Mouse (Mus musculus): ENCODE measurements around the gene Art1. TPM values are rescaled to one million over a fixed set of nuclear protein-coding genes. Genes with fewer than 3 reads are reported as not detected.

Gene Art1
- 0.07 TPM in 1 of 2 replicates, not detected in the other for polyA plus RNA-seq (2012; rRNA removed)

DNA sequence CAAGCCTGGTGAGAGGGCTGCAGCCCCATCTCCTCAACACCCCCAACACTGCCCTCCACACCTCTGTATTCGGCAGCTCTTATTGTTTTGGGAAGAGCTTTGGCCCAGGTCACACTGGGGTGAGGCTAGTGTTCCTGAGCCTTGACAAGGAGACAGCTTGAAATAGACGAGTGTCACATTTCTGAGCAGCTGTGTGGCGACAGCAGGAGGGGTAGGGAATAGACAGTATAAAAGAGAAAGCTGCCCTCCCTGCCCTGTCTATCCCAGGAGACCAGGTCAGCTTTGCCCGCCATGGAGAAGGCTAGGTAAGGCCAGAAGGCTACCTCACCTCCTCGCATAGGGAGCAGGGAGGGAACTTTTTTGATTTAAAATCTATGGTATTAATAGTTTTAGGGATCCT, at the start of gene Art1:
Art1 (plus strand) TSS at position 257 of the 400 bp plus-strand sequence.

DNA sequence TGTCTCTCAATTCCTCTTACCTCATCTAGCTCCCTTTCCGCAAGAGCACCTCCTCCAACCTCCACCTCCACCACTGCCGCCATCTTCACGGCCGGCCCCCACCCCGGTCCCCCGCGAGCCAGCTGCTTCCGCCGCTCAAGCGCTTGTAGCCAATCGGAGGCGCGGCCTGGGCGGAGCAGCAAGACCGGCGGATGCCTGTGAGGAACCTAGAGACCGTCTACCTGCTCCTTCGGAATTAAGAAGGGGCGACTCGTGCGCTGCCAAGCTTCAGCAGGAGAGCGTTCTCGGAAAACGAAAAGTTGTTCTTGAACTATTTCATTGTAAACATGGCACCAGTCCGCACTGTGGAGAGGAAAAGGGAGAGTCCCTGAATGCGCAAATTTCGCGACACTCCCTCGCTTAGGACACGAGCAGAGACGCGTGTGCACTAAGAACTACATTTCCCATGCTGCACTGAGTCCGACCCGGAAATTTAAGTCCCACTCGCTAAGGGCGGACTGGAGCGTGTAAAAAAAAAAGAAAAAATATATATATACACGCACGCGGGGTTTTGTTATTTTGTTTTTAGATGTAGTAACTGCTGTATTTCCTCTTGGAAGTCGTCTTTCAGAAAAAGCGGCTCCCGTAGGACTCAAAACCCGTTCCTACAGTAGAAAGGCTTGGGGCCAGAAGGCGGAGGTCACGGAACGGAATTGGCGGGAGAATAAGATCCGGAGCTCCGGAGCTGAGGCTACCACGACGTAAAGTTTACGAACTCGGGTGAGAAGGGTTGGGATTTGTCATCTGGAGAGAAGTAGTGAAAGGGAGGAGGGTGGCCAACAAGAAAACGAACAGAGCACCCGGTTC, 36.3 kb upstream of the Art1 start, which contains the start of the genes Rnf121, Xndc1 and Xntrpc:
Rnf121 (minus strand) TSS at position 424 of the 846 bp plus-strand sequence.
Xndc1 (plus strand) TSS at position 466 of the 846 bp plus-strand sequence.
Xntrpc (plus strand) TSS at position 668 of the 846 bp plus-strand sequence.

DNA sequence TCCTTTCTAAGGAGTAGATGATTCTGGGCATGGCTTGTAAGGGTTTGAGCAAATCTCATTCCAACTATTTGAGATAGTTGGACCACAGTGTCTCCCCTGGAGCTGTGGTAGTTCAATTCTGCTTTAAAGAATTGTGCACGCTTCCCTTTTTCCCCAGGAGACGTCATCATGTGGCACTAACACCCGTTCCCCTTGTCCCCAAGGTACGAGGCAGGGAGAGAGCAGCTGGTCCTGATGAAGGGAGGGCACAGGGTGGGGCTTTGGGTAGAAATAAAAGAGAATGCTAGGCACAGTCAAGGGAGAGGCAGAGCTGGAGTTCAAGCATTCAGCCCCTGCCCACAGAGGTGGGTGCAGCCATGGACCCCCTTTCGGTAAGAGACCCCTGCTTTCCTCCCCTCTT, 18.7 kb upstream of the Art1 start, which contains the start of gene Trpc2:
Trpc2 (plus strand) TSS at position 301 of the 400 bp plus-strand sequence.

DNA sequence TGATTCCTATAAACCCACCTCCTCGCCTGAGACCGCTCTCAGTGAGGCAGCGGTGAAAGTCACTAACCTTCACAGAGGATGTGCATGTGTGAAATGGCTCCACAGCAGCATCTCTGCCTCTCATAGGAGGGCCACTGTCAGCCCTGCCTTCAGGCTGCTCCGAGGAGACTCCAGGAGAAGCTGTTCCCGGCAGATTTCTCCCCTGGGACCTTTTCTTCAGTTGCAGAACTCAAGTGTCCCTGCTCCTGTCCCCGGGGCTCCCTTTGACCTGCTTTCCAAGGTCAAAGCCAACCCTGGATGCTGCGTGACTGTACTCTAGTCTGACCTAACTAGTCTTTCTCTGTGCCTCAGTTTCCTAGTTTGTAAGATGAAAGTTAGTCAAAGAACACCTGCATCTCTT, 7.6 kb downstream of the Art1 start, which contains the start of gene Art5:
Art5 (minus strand) TSS at position 319 of the 400 bp plus-strand sequence.

GRCm38 (mm10) chr7:102116579-102117331, 15.2 kb downstream of the Art1 start, which contains the start of gene Chrna10:
TSS of gene Chrna10 (minus strand) at chr7:102116828.

Other genes with a start within 250 kb of the Art1 start
- 10.6 and 14.3 TPM in 2 replicates for gene Folr2, start 244.5 kb upstream of the Art1 start, polyA plus RNA-seq (2012; rRNA removed)
- gene Anapc15, start 238.0 kb upstream of the Art1 start, polyA plus RNA-seq (2012; rRNA removed): 20.6 and 25.7 TPM in 2 replicates
- gene Folr1, start 231.0 kb upstream of the Art1 start, polyA plus RNA-seq (2012; rRNA removed): 1.1 and 1.2 TPM in 2 replicates
- gene Lamtor1, start 195.8 kb upstream of the Art1 start, polyA plus RNA-seq (2012; rRNA removed): 223 and 226 TPM in 2 replicates
- gene Tomt, start 195.4 kb upstream of the Art1 start, polyA plus RNA-seq (2012; rRNA removed): 0.08 and 0.13 TPM in 2 replicates
- 15.6 and 20.1 TPM in 2 replicates for gene Lrrc51, start 167.8 kb upstream of the Art1 start, polyA plus RNA-seq (2012; rRNA removed)
- gene Numa1, start 167.6 kb upstream of the Art1 start, polyA plus RNA-seq (2012; rRNA removed): 82.1 and 93.1 TPM in 2 replicates
- gene Il18bp, start 83.1 kb upstream of the Art1 start, polyA plus RNA-seq (2012; rRNA removed): 5.1 and 6.9 TPM in 2 replicates
- 21.0 and 30.4 TPM in 2 replicates for gene Rnf121, start 36.3 kb upstream of the Art1 start, polyA plus RNA-seq (2012; rRNA removed)
- 12.3 and 12.9 TPM in 2 replicates for gene Xndc1, start 36.2 kb upstream of the Art1 start, polyA plus RNA-seq (2012; rRNA removed)
- 2.1 and 3.2 TPM in 2 replicates for gene Xntrpc, start 36.0 kb upstream of the Art1 start, polyA plus RNA-seq (2012; rRNA removed)
- not detected in 2 replicates for gene Trpc2, start 18.6 kb upstream of the Art1 start, polyA plus RNA-seq (2012; rRNA removed)
- 0.47 and 0.51 TPM in 2 replicates for gene Art5, start 7.7 kb downstream of the Art1 start, polyA plus RNA-seq (2012; rRNA removed)
- gene Chrna10, start 15.1 kb downstream of the Art1 start, polyA plus RNA-seq (2012; rRNA removed): 0.67 and 0.78 TPM in 2 replicates
- gene Nup98, start 108.4 kb downstream of the Art1 start, polyA plus RNA-seq (2012; rRNA removed): 10.7 and 11.5 TPM in 2 replicates
- gene Pgap2, start 108.5 kb downstream of the Art1 start, polyA plus RNA-seq (2012; rRNA removed): 172 and 209 TPM in 2 replicates
- gene Rhog, start 154.3 kb downstream of the Art1 start, polyA plus RNA-seq (2012; rRNA removed): 70.9 and 80.7 TPM in 2 replicates
- gene Stim1, start 166.1 kb downstream of the Art1 start, polyA plus RNA-seq (2012; rRNA removed): 114 and 124 TPM in 2 replicates

Measured in colon, adult 2 months (tissue).